Mouse (Mus musculus): Measurements from ENCODE around the gene Gm7929. TPM values are rescaled to one million over a fixed set of nuclear protein-coding genes. Genes with fewer than 3 reads are reported as not detected.

Gm7929 gene
- total and polyA plus RNA-seq, 3 experiments: not detected

Other genes with a start within 250 kb of the Gm7929 start
- not detected in 2 replicates for gene Gm7970, start 195.0 kb downstream of the Gm7929 start, total RNA-seq (2012; rRNA removed)
- gene Gm7970, start 195.0 kb downstream of the Gm7929 start, total RNA-seq (2014; rRNA removed): not detected in 2 replicates
- not detected in 2 replicates for gene Gm7970, start 195.0 kb downstream of the Gm7929 start, polyA plus RNA-seq (2012; ENCODE audit: insufficient read length, low read depth)
- gene 1700049E17Rik2, start 177.4 kb downstream of the Gm7929 start, total RNA-seq (2012; rRNA removed): not detected in 2 replicates
- gene 1700049E17Rik2, start 177.4 kb downstream of the Gm7929 start, total RNA-seq (2014; rRNA removed): not detected in 2 replicates
- gene 1700049E17Rik2, start 177.4 kb downstream of the Gm7929 start, polyA plus RNA-seq (2012; ENCODE audit: insufficient read length, low read depth): not detected in 2 replicates
- not detected in 2 replicates for gene Gm3072, start 126.0 kb downstream of the Gm7929 start, total RNA-seq (2012; rRNA removed)
- not detected in 2 replicates for gene Gm3072, start 126.0 kb downstream of the Gm7929 start, total RNA-seq (2014; rRNA removed)
- gene Gm3072, start 126.0 kb downstream of the Gm7929 start, polyA plus RNA-seq (2012; ENCODE audit: insufficient read length, low read depth): not detected in 2 replicates
- gene Gm3676, start 104.1 kb downstream of the Gm7929 start, total RNA-seq (2012; rRNA removed): not detected in 2 replicates
- gene Gm3676, start 104.1 kb downstream of the Gm7929 start, total RNA-seq (2014; rRNA removed): not detected in 2 replicates
- gene Gm3676, start 104.1 kb downstream of the Gm7929 start, polyA plus RNA-seq (2012; ENCODE audit: insufficient read length, low read depth): not detected in 2 replicates
- gene Gm8068, start 48.7 kb downstream of the Gm7929 start, total RNA-seq (2012; rRNA removed): not detected in 2 replicates
- not detected in 2 replicates for gene Gm8068, start 48.7 kb downstream of the Gm7929 start, total RNA-seq (2014; rRNA removed)
- gene Gm8068, start 48.7 kb downstream of the Gm7929 start, polyA plus RNA-seq (2012; ENCODE audit: insufficient read length, low read depth): not detected in 2 replicates
- not detected in 2 replicates for gene Gm47189, start 21.8 kb upstream of the Gm7929 start, total RNA-seq (2012; rRNA removed)
- not detected in 2 replicates for gene Gm47189, start 21.8 kb upstream of the Gm7929 start, total RNA-seq (2014; rRNA removed)
- not detected in 2 replicates for gene Gm47189, start 21.8 kb upstream of the Gm7929 start, polyA plus RNA-seq (2012; ENCODE audit: insufficient read length, low read depth)
- gene Gm7980, start 156.7 kb upstream of the Gm7929 start, total RNA-seq (2012; rRNA removed): not detected in 2 replicates
- gene Gm7980, start 156.7 kb upstream of the Gm7929 start, total RNA-seq (2014; rRNA removed): not detected in 2 replicates
- gene Gm7980, start 156.7 kb upstream of the Gm7929 start, polyA plus RNA-seq (2012; ENCODE audit: insufficient read length, low read depth): not detected in 2 replicates
- gene 1700049E17Rik1, start 174.3 kb upstream of the Gm7929 start, total RNA-seq (2012; rRNA removed): not detected in 2 replicates
- not detected in 2 replicates for gene 1700049E17Rik1, start 174.3 kb upstream of the Gm7929 start, total RNA-seq (2014; rRNA removed)
- not detected in 2 replicates for gene 1700049E17Rik1, start 174.3 kb upstream of the Gm7929 start, polyA plus RNA-seq (2012; ENCODE audit: insufficient read length, low read depth)
- not detected in 2 replicates for gene 1700024B05Rik, start 193.4 kb upstream of the Gm7929 start, total RNA-seq (2012; rRNA removed)
- gene 1700024B05Rik, start 193.4 kb upstream of the Gm7929 start, total RNA-seq (2014; rRNA removed): not detected in 2 replicates
- 0.16 TPM in 1 of 2 replicates, not detected in the other for gene 1700024B05Rik, start 193.4 kb upstream of the Gm7929 start, polyA plus RNA-seq (2012; ENCODE audit: insufficient read length, low read depth)
- not detected in 2 replicates for gene Gm6401, start 217.3 kb upstream of the Gm7929 start, total RNA-seq (2012; rRNA removed)
- not detected in 2 replicates for gene Gm6401, start 217.3 kb upstream of the Gm7929 start, total RNA-seq (2014; rRNA removed)
- not detected in 2 replicates for gene Gm6401, start 217.3 kb upstream of the Gm7929 start, polyA plus RNA-seq (2012; ENCODE audit: insufficient read length, low read depth)
- gene Gm3543, start 232.7 kb upstream of the Gm7929 start, total RNA-seq (2012; rRNA removed): not detected in 2 replicates
- gene Gm3543, start 232.7 kb upstream of the Gm7929 start, total RNA-seq (2014; rRNA removed): not detected in 2 replicates
- not detected in 2 replicates for gene Gm3543, start 232.7 kb upstream of the Gm7929 start, polyA plus RNA-seq (2012; ENCODE audit: insufficient read length, low read depth)

Measured in CH12.LX (cell line).